In genomic region chr1:24133853-24134252, GRCm38 (mm10) we compare ENCODE assay signal across 12 mouse cellular contexts. TPM values are rescaled to one million over a fixed set of nuclear protein-coding genes. Genes with fewer than 3 reads are reported as not detected.
DNase-seq lines count a peak whose midpoint lies in the region; ATAC-seq and TF ChIP-seq lines count a peak whose summit lies in the region.
"Had no signal": no experiment of that assay in that cellular context is flagged by ENCODE, and none has a peak within 500 bp of the region (broad histone marks: within the 10 kb centered on the region; RNA-seq: fewer than 3 reads in every experiment).

No protein-coding gene starts in this region.

- H3K27ac ChIP-seq in heart, embryonic 12.5 days (ENCODE audit: poor library complexity, severe bottlenecking) = no peak overlapping the region
- H3K27ac ChIP-seq in embryonic facial prominence, embryonic 12.5 days = no peak overlapping the region
- no peak overlapping the region for H3K27ac ChIP-seq in forebrain, postnatal 0 days (ENCODE audit: low read depth, low read length)
- no peak overlapping the region for H3K27ac ChIP-seq in midbrain, embryonic 14.5 days (replicated peaks; ENCODE audit: low read depth, low read length)
- H3K27ac ChIP-seq: embryonic facial prominence, embryonic 15.5 days; heart, embryonic 15.5 days had no signal

- TF ChIP-seq CTCF in forebrain, postnatal 0 days (IDR thresholded peaks at IDR 0.05; ENCODE audit: low read depth) = no peak

- peak overlapping the region; percentile 31 for H3K4me2 ChIP-seq in heart, embryonic 12.5 days
- 0 out of 2 replicates have a peak overlapping the region, but pooled peaks have one; percentile 19 for H3K4me2 ChIP-seq in embryonic facial prominence, embryonic 12.5 days (replicated peaks)
- H3K4me2 ChIP-seq in forebrain, postnatal 0 days (ENCODE audit: low read depth) = peak overlapping the region; percentile 31
- H3K4me2 ChIP-seq in midbrain, embryonic 14.5 days (ENCODE audit: low read length) = peak overlapping the region; percentile 34
- H3K4me2 ChIP-seq: embryonic facial prominence, embryonic 15.5 days; heart, embryonic 15.5 days had no signal

- no peaks in the 10 kb centered on the region for H3K9me3 ChIP-seq in heart, embryonic 12.5 days (replicated peaks)
- H3K9me3 ChIP-seq in embryonic facial prominence, embryonic 12.5 days = no peaks in the 10 kb centered on the region
- no peaks in the 10 kb centered on the region for H3K9me3 ChIP-seq in forebrain, postnatal 0 days (ENCODE audit: low read length)
- H3K9me3 ChIP-seq in midbrain, embryonic 14.5 days (ENCODE audit: control insufficient read depth, low read length) = no peaks in the 10 kb centered on the region
- H3K9me3 ChIP-seq: embryonic facial prominence, embryonic 15.5 days; heart, embryonic 15.5 days had no signal

- ATAC-seq in heart, embryonic 12.5 days (ENCODE audit: insufficient number of reproducible peaks, low FRiP score) = no peak
- ATAC-seq in embryonic facial prominence, embryonic 12.5 days (ENCODE audit: insufficient number of reproducible peaks, insufficient read depth, low FRiP score, low TSS enrichment) = no peak
- no peak for ATAC-seq in forebrain, postnatal 0 days
- ATAC-seq in midbrain, embryonic 14.5 days (ENCODE audit: low FRiP score, low TSS enrichment) = 0 out of 2 replicates have a peak, but pooled peaks have one; percentile 20

- no peak overlapping the region for H3K9ac ChIP-seq in heart, embryonic 12.5 days
- no peak overlapping the region for H3K9ac ChIP-seq in embryonic facial prominence, embryonic 12.5 days
- H3K9ac ChIP-seq in forebrain, postnatal 0 days = no peak overlapping the region
- no peak overlapping the region for H3K9ac ChIP-seq in midbrain, embryonic 14.5 days (replicated peaks; ENCODE audit: low read length)
- H3K9ac ChIP-seq: embryonic facial prominence, embryonic 15.5 days; heart, embryonic 15.5 days had no signal

- H3K4me1 ChIP-seq in heart, embryonic 12.5 days (replicated peaks) = no peaks in the 10 kb centered on the region
- no peaks in the 10 kb centered on the region for H3K4me1 ChIP-seq in embryonic facial prominence, embryonic 12.5 days
- no peaks in the 10 kb centered on the region for H3K4me1 ChIP-seq in forebrain, postnatal 0 days (ENCODE audit: insufficient read depth)
- no peaks in the 10 kb centered on the region for H3K4me1 ChIP-seq in midbrain, embryonic 14.5 days (ENCODE audit: control insufficient read depth, insufficient read depth, low read length)
- H3K4me1 ChIP-seq: embryonic facial prominence, embryonic 15.5 days; heart, embryonic 15.5 days had no signal

- intact Hi-C loops in heart, postnatal 36 days (cut with DNase I) = no loop called here

- DNase-seq in heart, postnatal 36 days = no peak
- no peak for DNase-seq in forebrain, postnatal 0 days
- no peak for DNase-seq in midbrain, embryonic 14.5 days
- DNase-seq in T-cell, adult 2 months (ENCODE audit: low spot score) = no peak
- no peak for DNase-seq in kidney, postnatal 25 days
- no peak for DNase-seq in kidney, adult 18-20 months
- DNase-seq: kidney, postnatal 10 days had no signal

- H3K27me3 ChIP-seq in heart, embryonic 12.5 days (replicated peaks) = 0 out of 2 replicates have a peak, but pooled peaks cover 5% of the 10 kb centered on the region
- H3K27me3 ChIP-seq in embryonic facial prominence, embryonic 12.5 days = no peaks in the 10 kb centered on the region
- H3K27me3 ChIP-seq in forebrain, postnatal 0 days (ENCODE audit: insufficient read depth, low read length) = no peaks in the 10 kb centered on the region
- no peaks in the 10 kb centered on the region for H3K27me3 ChIP-seq in midbrain, embryonic 14.5 days (ENCODE audit: control insufficient read depth, insufficient read depth, low read length)
- H3K27me3 ChIP-seq: CH12.LX; embryonic facial prominence, embryonic 15.5 days; heart, embryonic 15.5 days had no signal

- H3K36me3 ChIP-seq in heart, embryonic 12.5 days = no peaks in the 10 kb centered on the region
- H3K36me3 ChIP-seq in embryonic facial prominence, embryonic 12.5 days = no peaks in the 10 kb centered on the region
- no peaks in the 10 kb centered on the region for H3K36me3 ChIP-seq in forebrain, postnatal 0 days (ENCODE audit: insufficient read depth)
- no peaks in the 10 kb centered on the region for H3K36me3 ChIP-seq in midbrain, embryonic 14.5 days (ENCODE audit: control insufficient read depth, insufficient read depth, low read length)
- H3K36me3 ChIP-seq: embryonic facial prominence, embryonic 15.5 days; heart, embryonic 15.5 days had no signal

- 46% methylated on average over 19 of the region's 19 CpGs for WGBS in heart, embryonic 12.5 days
- 39% methylated on average over 19 of the region's 19 CpGs for WGBS in embryonic facial prominence, embryonic 12.5 days
- WGBS in forebrain, postnatal 0 days = 47% methylated on average over 19 of the region's 19 CpGs
- WGBS in midbrain, embryonic 14.5 days = 43% methylated on average over 19 of the region's 19 CpGs

- H3K4me3 ChIP-seq in heart, embryonic 12.5 days = no peak overlapping the region
- no peak overlapping the region for H3K4me3 ChIP-seq in embryonic facial prominence, embryonic 12.5 days
- no peak overlapping the region for H3K4me3 ChIP-seq in forebrain, postnatal 0 days (ENCODE audit: low read depth, low read length)
- H3K4me3 ChIP-seq in midbrain, embryonic 14.5 days (replicated peaks; ENCODE audit: low read depth, low read length) = no peak overlapping the region
- H3K4me3 ChIP-seq: embryonic facial prominence, embryonic 15.5 days; heart, embryonic 15.5 days had no signal

RNA-seq across cellular contexts. Expression of gene Fam135a, which starts 33.7 kb away (rescaled TPM):
- 35.1 and 39.1 TPM in 2 replicates for polyA plus RNA-seq in heart, embryonic 12.5 days (2016; fragmentation: Nextera tagmentation; extraction: Ambion mirVana)
- 10 to 100 TPM; 19.6 to 23.7 TPM for total RNA-seq in heart, postnatal 36 days (2021)
- 50.5 and 53.7 TPM in 2 replicates for polyA plus RNA-seq in embryonic facial prominence, embryonic 12.5 days (2016; fragmentation: Nextera tagmentation; extraction: Ambion mirVana)
- 32.1 and 45.4 TPM in 2 replicates for total RNA-seq in forebrain, postnatal 0 days (2014; rRNA removed)
- 13.4 and 19.3 TPM in 2 replicates for polyA plus RNA-seq in forebrain, postnatal 0 days (2015; fragmentation: Nextera tagmentation; extraction: Ambion mirVana)
- polyA plus RNA-seq in midbrain, embryonic 14.5 days (2014; fragmentation: Nextera tagmentation; extraction: Ambion mirVana) = 29.5 and 35.4 TPM in 2 replicates

RNA-seq across cellular contexts. Expression of gene Col9a1, which starts 43.6 kb away (rescaled TPM):
- 35.6 and 35.8 TPM in 2 replicates for polyA plus RNA-seq in heart, embryonic 12.5 days (2016; fragmentation: Nextera tagmentation; extraction: Ambion mirVana)
- under 1 TPM in 1 of 2 experiments, not detected in 1; 0.08 TPM for total RNA-seq in heart, postnatal 36 days (2021)
- 132 and 134 TPM in 2 replicates for polyA plus RNA-seq in embryonic facial prominence, embryonic 12.5 days (2016; fragmentation: Nextera tagmentation; extraction: Ambion mirVana)
- total RNA-seq in forebrain, postnatal 0 days (2014; rRNA removed) = 3.0 and 4.2 TPM in 2 replicates
- polyA plus RNA-seq in forebrain, postnatal 0 days (2015; fragmentation: Nextera tagmentation; extraction: Ambion mirVana) = 1.8 and 2.0 TPM in 2 replicates
- 0.50 and 0.86 TPM in 2 replicates for polyA plus RNA-seq in midbrain, embryonic 14.5 days (2014; fragmentation: Nextera tagmentation; extraction: Ambion mirVana)
- total RNA-seq: CH12.LX had no signal

Comparison
In these comparisons a context has a peak if more than half of its experiments do, and no peak if none do; other contexts are left out.
1. RNA of gene Col9a1, which starts 43.6 kb away (polyA plus RNA-seq): 132 to 134 TPM in embryonic facial prominence, embryonic 12.5 days and 35.6 to 35.8 TPM in heart, embryonic 12.5 days; 1.8 to 2.0 TPM in forebrain, postnatal 0 days and 0.50 to 0.86 TPM in midbrain, embryonic 14.5 days; every median in the first group is over 10 times any median in the second.
2. Peak in every context shown above with its lines, with median percentiles within 50 percentile points of each other: H3K4me2 ChIP-seq.